Mouse (Mus musculus) ES-Bruce4 (cell line): ENCODE results near the gene Gm815.

Experiments used
- EP300 ChIP-seq: IDR thresholded peaks from 2 replicates; pipeline ENCODE4 v1.6.1; 2011; ENCODE audit warnings: low read depth, low read length; ENCODE audit not compliant: insufficient read depth
- POLR2A ChIP-seq: IDR thresholded peaks from one replicate; pipeline ENCODE4 v1.8.1; 2011; ENCODE audit warnings: low read length; ENCODE audit not compliant: insufficient read depth

- TF ChIP-seq POLR2A: no peak
- TF ChIP-seq EP300: no peak
These were observed 40.9 kb upstream of the Gm815 start for GRCm38 (mm10) chr19:26844813-26845212.
